Mouse (Mus musculus): ENCODE data around the gene Gdf15. TPM values are rescaled to one million over a fixed set of nuclear protein-coding genes. Genes with fewer than 3 reads are reported as not detected.
"Not testable (repeated sequence)": the region's sequence is repeated elsewhere in the genome, so short reads cannot be mapped to it uniquely, and the experiment has no call there.

Gdf15 gene
- total RNA-seq, 4 experiments from 2014 or later = not detected

GRCm38 (mm10) chr8:70587955-70588354, 44.3 kb downstream of the Gdf15 start:
- DNase-seq (ENCODE audit: low spot score in 2 of 2) = not testable (repeated sequence)

GRCm38 (mm10) chr8:70585258-70585652, 47.0 kb downstream of the Gdf15 start:
- no peak for DNase-seq (ENCODE audit: low spot score in 2 of 2)

GRCm38 (mm10) chr8:70584606-70585257, 47.5 kb downstream of the Gdf15 start:
- no peak for DNase-seq (ENCODE audit: low spot score in 2 of 2)

- no peak for DNase-seq (ENCODE audit: low spot score in 2 of 2)
Measured at GRCm38 (mm10) chr8:70583476-70584387, 48.5 kb downstream of the Gdf15 start.

Other genes starting within 250 kb of the Gdf15 start
- gene Crtc1, start 192.9 kb downstream of the Gdf15 start, total RNA-seq (2022) = 100 to 1,000 TPM; 154 to 203 (median 177) TPM
- 10 to 100 TPM; 48.4 to 56.6 (median 53.1) TPM for gene Klhl26, start 155.5 kb downstream of the Gdf15 start, total RNA-seq (2022)
- 100 to 1,000 TPM; 284 to 307 (median 293) TPM for gene Tmem59l, start 145.1 kb downstream of the Gdf15 start, total RNA-seq (2022)
- 10 to 100 TPM; 20.4 to 31.5 (median 30.1) TPM for gene Crlf1, start 139.3 kb downstream of the Gdf15 start, total RNA-seq (2022)
- gene Rex1bd, start 125.7 kb downstream of the Gdf15 start, total RNA-seq (2022) = 100 to 1,000 TPM in 2 of 4 experiments, 10 to 100 TPM in 2; 86.4 to 104 (median 97.3) TPM
- gene Uba52, start 121.7 kb downstream of the Gdf15 start, total RNA-seq (2022) = 1,000 to 10,000 TPM in 2 of 4 experiments, 100 to 1,000 TPM in 2; 772 to 1,065 (median 933) TPM
- 100 to 1,000 TPM; 420 to 440 (median 425) TPM for gene Fkbp8, start 104.7 kb downstream of the Gdf15 start, total RNA-seq (2022)
- 10 to 100 TPM; 36.7 to 46.9 (median 39.6) TPM for gene Kxd1, start 104.5 kb downstream of the Gdf15 start, total RNA-seq (2022)
- 10 to 100 TPM; 19.6 to 22.0 (median 20.8) TPM for gene Ell, start 93.0 kb downstream of the Gdf15 start, total RNA-seq (2022)
- 10 to 100 TPM; 42.8 to 55.9 (median 51.8) TPM for gene Isyna1, start 38.1 kb downstream of the Gdf15 start, total RNA-seq (2022)
- gene Ssbp4, start 23.6 kb downstream of the Gdf15 start, total RNA-seq (2022) = 100 to 1,000 TPM; 196 to 262 (median 224) TPM
- 1 to 10 TPM in 2 of 4 experiments, under 1 TPM in 2; 0.24 to 1.6 (median 1.1) TPM for gene Lrrc25, start 16.3 kb downstream of the Gdf15 start, total RNA-seq (2022)
- 10 to 100 TPM; 19.8 to 34.7 (median 23.3) TPM for gene Pgpep1, start 27.9 kb upstream of the Gdf15 start, total RNA-seq (2022)
- gene Lsm4, start 40.8 kb upstream of the Gdf15 start, total RNA-seq (2022) = 10 to 100 TPM; 57.1 to 66.2 (median 64.1) TPM
- gene Jund, start 66.5 kb upstream of the Gdf15 start, total RNA-seq (2022) = 100 to 1,000 TPM; 149 to 190 (median 160) TPM
- under 1 TPM in 2 of 4 experiments, not detected in 2; 0.14 to 0.16 TPM for gene Iqcn, start 71.0 kb upstream of the Gdf15 start, total RNA-seq (2022)
- gene Gm3336, start 86.1 kb upstream of the Gdf15 start, total RNA-seq (2022) = not detected
- gene Pde4c, start 91.3 kb upstream of the Gdf15 start, total RNA-seq (2022) = 1 to 10 TPM; 1.1 to 2.9 (median 1.5) TPM
- 100 to 1,000 TPM; 732 to 771 (median 756) TPM for gene Rab3a, start 122.2 kb upstream of the Gdf15 start, total RNA-seq (2022)
- gene Mpv17l2, start 128.5 kb upstream of the Gdf15 start, total RNA-seq (2022) = 10 to 100 TPM; 30.3 to 38.5 (median 31.7) TPM
- gene Pik3r2, start 144.3 kb upstream of the Gdf15 start, total RNA-seq (2022) = 100 to 1,000 TPM; 145 to 157 (median 153) TPM
- gene Mast3, start 172.6 kb upstream of the Gdf15 start, total RNA-seq (2022) = 100 to 1,000 TPM; 340 to 427 (median 396) TPM
- 1 to 10 TPM in 1 of 4 experiments, under 1 TPM in 3; 0.83 to 1.1 (median 0.85) TPM for gene Il12rb1, start 176.0 kb upstream of the Gdf15 start, total RNA-seq (2022)
- gene Arrdc2, start 207.3 kb upstream of the Gdf15 start, total RNA-seq (2022) = 10 to 100 TPM; 14.8 to 25.8 (median 21.3) TPM
- 10 to 100 TPM; 16.5 to 20.0 (median 16.6) TPM for gene Kcnn1, start 230.8 kb upstream of the Gdf15 start, total RNA-seq (2022)
- 10 to 100 TPM; 69.8 to 87.9 (median 78.7) TPM for gene Ccdc124, start 241.5 kb upstream of the Gdf15 start, total RNA-seq (2022)